Mouse (Mus musculus) limb, embryonic 15.5 days (tissue): ENCODE data around the gene Nrp1. TPM values are rescaled to one million over a fixed set of nuclear protein-coding genes. Genes with fewer than 3 reads are reported as not detected.
A peak's percentile ranks its signal among the peaks of the same experiment; 100 is the strongest.

Experiments used
- microRNA counts: library from miRNA; unstranded; fragments of <30 nt; microRNA quantifications from one replicate; lab custom pipeline; 2016
- microRNA-seq: library from miRNA; unstranded; fragments of <30 nt; microRNA quantifications from one replicate; pipeline ENCODE4, GENCODE M21; 2016
- polyA plus RNA-seq: library from polyadenylated mRNA; unstranded; fragments of >200 nt; fragmentation: Nextera tagmentation; extraction: Ambion mirVana; gene quantifications from 2 replicates; pipeline ENCODE4 v1.2.1, GENCODE M21; 2015

Nrp1 gene
- polyA plus RNA-seq, 1 experiment from 2014 or later: 93.4 TPM

MicroRNAs within 50 kb of the gene (microRNA counts, 519-probe panel; counts per million panel counts)
- microRNA mmu-miR-1903 (lab: Ali Mortazavi, UCI): 1,339 counts per million, percentile 12 among the panel's probes with 10 or more counts

Small RNA genes lying within 50 kb of the gene (microRNA-seq; reads per million reads assigned to microRNA genes)
- gene Mir1903: not detected
